Mouse (Mus musculus): ENCODE data around the gene Stfa3. TPM values are rescaled to one million over a fixed set of nuclear protein-coding genes. Genes with fewer than 3 reads are reported as not detected.

Stfa3 gene
- not detected for polyA plus RNA-seq (2015; fragmentation: Illumina TruSeq; extraction: RNeasy Lipid Tissue Mini Kit (QIAGEN cat#74804); ENCODE audit: insufficient read depth, low replicate concordance)

DNA sequence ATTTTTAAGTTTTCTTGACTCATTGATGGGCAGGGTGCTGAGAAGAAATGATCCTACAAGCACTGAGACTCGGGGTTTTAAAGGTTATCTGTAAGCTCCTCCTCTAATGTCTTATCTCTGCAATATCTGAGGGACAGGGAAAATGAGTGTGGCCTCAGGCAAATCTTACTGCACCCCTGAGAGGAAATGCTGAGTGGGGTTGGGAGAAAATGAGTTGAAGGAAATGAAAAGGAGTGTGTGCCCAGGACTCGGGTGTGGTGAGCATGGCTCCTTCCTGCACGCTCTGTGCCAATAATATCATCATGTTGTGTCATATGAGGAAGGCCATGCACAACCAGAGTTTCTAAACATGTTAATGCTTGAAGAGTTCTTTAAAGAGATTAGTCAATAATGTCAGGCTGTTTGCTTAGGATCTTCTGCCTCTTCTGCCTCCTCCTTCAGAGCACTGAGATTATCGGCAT lies at the start of gene Stfa3:
Gene Stfa3 (minus strand): TSS at position 51 of the 461 bp plus-strand sequence.

DNA sequence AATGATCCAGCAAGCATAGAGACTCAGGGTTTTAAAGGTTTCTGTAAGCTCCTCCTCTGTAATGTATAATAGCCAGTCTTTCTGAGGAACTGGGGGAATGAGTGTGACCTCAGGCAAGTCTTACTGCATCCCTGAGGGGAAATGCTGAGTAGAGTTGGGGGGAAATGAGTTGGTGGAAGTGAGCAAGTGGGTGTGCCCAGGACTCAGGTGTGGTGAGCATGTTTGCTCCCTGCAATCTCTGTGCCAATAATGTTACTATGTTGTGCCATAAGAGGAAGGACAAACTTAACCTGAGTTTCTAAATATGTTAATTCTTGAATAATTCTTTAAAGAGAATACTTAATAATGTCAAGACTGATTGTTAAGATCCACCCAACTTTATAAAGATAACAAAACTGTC lies 46.8 kb downstream of the Stfa3 start, which contains the start of gene Stfa2:
Gene Stfa2 (minus strand): TSS at position 101 of the 400 bp plus-strand sequence.

Other genes starting within 250 kb of the Stfa3 start
- not detected for gene Gm5416, start 245.0 kb downstream of the Stfa3 start, polyA plus RNA-seq (2015; fragmentation: Illumina TruSeq; extraction: RNeasy Lipid Tissue Mini Kit (QIAGEN cat#74804); ENCODE audit: insufficient read depth, low replicate concordance)
- gene 2010005H15Rik, start 233.9 kb downstream of the Stfa3 start, polyA plus RNA-seq (2015; fragmentation: Illumina TruSeq; extraction: RNeasy Lipid Tissue Mini Kit (QIAGEN cat#74804); ENCODE audit: insufficient read depth, low replicate concordance), result not detected
- gene Stfa1, start 178.4 kb downstream of the Stfa3 start, polyA plus RNA-seq (2015; fragmentation: Illumina TruSeq; extraction: RNeasy Lipid Tissue Mini Kit (QIAGEN cat#74804); ENCODE audit: insufficient read depth, low replicate concordance), result 0.48 TPM
- not detected for gene BC117090, start 121.1 kb downstream of the Stfa3 start, polyA plus RNA-seq (2015; fragmentation: Illumina TruSeq; extraction: RNeasy Lipid Tissue Mini Kit (QIAGEN cat#74804); ENCODE audit: insufficient read depth, low replicate concordance)
- not detected for gene BC100530, start 87.6 kb downstream of the Stfa3 start, polyA plus RNA-seq (2015; fragmentation: Illumina TruSeq; extraction: RNeasy Lipid Tissue Mini Kit (QIAGEN cat#74804); ENCODE audit: insufficient read depth, low replicate concordance)
- not detected for gene Stfa2, start 46.9 kb downstream of the Stfa3 start, polyA plus RNA-seq (2015; fragmentation: Illumina TruSeq; extraction: RNeasy Lipid Tissue Mini Kit (QIAGEN cat#74804); ENCODE audit: insufficient read depth, low replicate concordance)
- gene Casr, start 106.7 kb upstream of the Stfa3 start, polyA plus RNA-seq (2015; fragmentation: Illumina TruSeq; extraction: RNeasy Lipid Tissue Mini Kit (QIAGEN cat#74804); ENCODE audit: insufficient read depth, low replicate concordance), result not detected
- gene Cd86, start 210.7 kb upstream of the Stfa3 start, polyA plus RNA-seq (2015; fragmentation: Illumina TruSeq; extraction: RNeasy Lipid Tissue Mini Kit (QIAGEN cat#74804); ENCODE audit: insufficient read depth, low replicate concordance), result 133 TPM
- 2.2 TPM for gene Ildr1, start 238.6 kb upstream of the Stfa3 start, polyA plus RNA-seq (2015; fragmentation: Illumina TruSeq; extraction: RNeasy Lipid Tissue Mini Kit (QIAGEN cat#74804); ENCODE audit: insufficient read depth, low replicate concordance)